Mouse (Mus musculus): ENCODE measurements at regions not wholly inside any gene's neighbourhood (a gene's known extent, or its start where the extent isn't known, plus 50 kb on each side); places are given as distances from the start of the nearest gene placed in this dataset.
"Not testable (repeated sequence)": the region's sequence is repeated elsewhere in the genome, so short reads cannot be mapped to it uniquely, and the experiment has no call there.

GRCm38 (mm10) chr8:71823655-71824622 lies 57.9 kb upstream of the Zfp709 start:
- DNase-seq (ENCODE audit: low spot score in 2 of 2): not testable (repeated sequence)

GRCm38 (mm10) chr8:71822749-71823148 lies 59.1 kb upstream of the Zfp709 start:
- not testable (repeated sequence) for DNase-seq (ENCODE audit: low spot score in 2 of 2)

GRCm38 (mm10) chr8:71819936-71820335 lies 61.9 kb upstream of the Zfp709 start:
- not testable (repeated sequence) for DNase-seq (ENCODE audit: low spot score in 2 of 2)

GRCm38 (mm10) chr8:71819381-71819780 lies 62.4 kb upstream of the Zfp709 start:
- DNase-seq (ENCODE audit: low spot score in 2 of 2): not testable (repeated sequence)

- DNase-seq (ENCODE audit: low spot score in 2 of 2): not testable (repeated sequence)
Measured at GRCm38 (mm10) chr8:71816272-71817034, 65.4 kb upstream of the Zfp709 start.

GRCm38 (mm10) chr8:71815813-71816212 lies 66.0 kb upstream of the Zfp709 start:
- DNase-seq (ENCODE audit: low spot score in 2 of 2): not testable (repeated sequence)

- not testable (repeated sequence) for DNase-seq (ENCODE audit: low spot score in 2 of 2)
Measured at GRCm38 (mm10) chr8:71814740-71815514, 66.9 kb upstream of the Zfp709 start.

GRCm38 (mm10) chr8:71813889-71814288 lies 67.9 kb upstream of the Zfp709 start:
- not testable (repeated sequence) for DNase-seq (ENCODE audit: low spot score in 2 of 2)

- DNase-seq (ENCODE audit: low spot score in 2 of 2): not testable (repeated sequence)
Measured at GRCm38 (mm10) chr8:71813239-71813638, 68.6 kb upstream of the Zfp709 start.

- DNase-seq (ENCODE audit: low spot score in 2 of 2): not testable (repeated sequence)
Measured at GRCm38 (mm10) chr8:71807788-71808187, 74.0 kb upstream of the Zfp709 start.

GRCm38 (mm10) chr8:71804586-71804985 lies 77.2 kb upstream of the Zfp709 start:
- DNase-seq (ENCODE audit: low spot score in 2 of 2): not testable (repeated sequence)

- DNase-seq (ENCODE audit: low spot score in 2 of 2): not testable (repeated sequence)
Measured at GRCm38 (mm10) chr8:71802226-71802625, 76.7 kb upstream of the Fcho1 start.

- DNase-seq (ENCODE audit: low spot score in 2 of 2): peak in 1 of 2 experiments; percentile 15
Measured at GRCm38 (mm10) chr8:71789031-71789460, 63.5 kb upstream of the Fcho1 start.

GRCm38 (mm10) chr8:71780624-71781023 lies 55.1 kb upstream of the Fcho1 start:
- DNase-seq (ENCODE audit: low spot score in 2 of 2): not testable (repeated sequence)

- DNase-seq (ENCODE audit: low spot score in 2 of 2): not testable (repeated sequence)
Measured at GRCm38 (mm10) chr8:71779824-71780223, 54.3 kb upstream of the Fcho1 start.

GRCm38 (mm10) chr8:71779380-71779779 lies 53.9 kb upstream of the Fcho1 start:
- not testable (repeated sequence) for DNase-seq (ENCODE audit: low spot score in 2 of 2)

- no peak for DNase-seq (ENCODE audit: low spot score in 2 of 2)
Measured at GRCm38 (mm10) chr8:71778916-71779315, 53.4 kb upstream of the Fcho1 start.

Measured in urinary bladder, postnatal 36 days (tissue).